Mouse (Mus musculus) liver, adult (tissue): Measurements from ENCODE around the gene Dtl.

Experiments
- GATA4 ChIP-seq: IDR thresholded peaks from 2 replicates; pipeline ENCODE4 v1.6.1; 2014; ENCODE audit warnings: mild to moderate bottlenecking, low read length; ENCODE audit not compliant: insufficient replicate concordance

Dtl gene

DNA sequence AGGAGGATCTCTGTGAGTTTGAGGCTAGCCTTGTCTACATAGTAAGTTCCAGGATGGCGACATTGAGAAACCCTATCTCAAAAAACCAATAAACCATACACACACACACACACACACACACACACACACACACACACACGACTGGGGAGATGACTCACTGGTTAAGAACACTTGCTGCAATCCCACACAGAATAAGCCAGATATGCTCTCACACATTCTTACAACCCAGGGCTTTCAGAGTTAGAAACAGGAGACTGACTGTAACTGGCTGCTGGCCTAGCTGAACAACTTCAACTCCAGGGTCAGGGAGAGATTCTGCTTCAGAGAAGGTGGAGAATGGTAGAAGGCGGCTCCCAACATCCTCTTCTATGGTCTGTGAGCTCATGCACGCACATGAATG lies 62.1 kb downstream of the Dtl start:
- TF ChIP-seq GATA4, result no peak

DNA sequence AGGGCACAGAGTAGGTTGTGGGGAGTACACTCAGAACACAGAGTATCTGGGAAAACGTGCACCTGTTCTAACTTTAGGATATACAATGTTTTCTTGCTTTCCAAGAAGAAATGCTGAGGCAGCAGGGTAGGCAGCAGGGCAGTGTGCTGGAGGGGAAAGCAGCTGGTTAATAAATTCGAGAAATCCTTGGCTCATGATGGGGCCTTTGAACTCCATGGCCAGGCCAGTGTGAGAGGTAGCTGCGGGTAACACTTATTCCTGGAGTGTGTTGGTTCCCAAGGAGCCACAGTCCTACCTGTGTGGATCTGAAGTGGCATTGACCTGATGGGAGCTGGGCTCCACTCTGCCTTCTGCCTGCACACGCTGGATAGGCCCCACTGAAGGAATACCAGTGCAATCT lies 63.0 kb downstream of the Dtl start:
- no peak for TF ChIP-seq GATA4

DNA sequence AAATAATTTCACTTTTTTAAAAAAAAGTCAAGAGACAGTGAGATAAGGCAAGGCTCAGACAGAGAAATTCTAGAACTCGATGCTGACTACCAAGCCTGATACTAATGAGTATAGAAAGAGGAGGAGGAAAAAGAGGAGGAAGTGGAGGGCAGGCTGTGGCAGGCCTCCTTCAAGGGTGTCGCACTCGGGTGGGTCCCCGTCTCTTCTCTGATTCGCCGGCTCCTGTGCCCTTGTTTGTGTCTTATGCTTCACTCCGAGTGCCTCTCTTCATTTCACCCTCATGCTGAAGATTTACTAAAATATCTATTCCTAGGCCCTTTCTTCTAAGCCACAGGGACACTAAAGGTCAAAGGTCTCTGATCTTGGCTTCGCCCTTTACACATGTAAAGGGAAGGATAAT lies 63.8 kb downstream of the Dtl start:
- TF ChIP-seq GATA4, result no peak

DNA sequence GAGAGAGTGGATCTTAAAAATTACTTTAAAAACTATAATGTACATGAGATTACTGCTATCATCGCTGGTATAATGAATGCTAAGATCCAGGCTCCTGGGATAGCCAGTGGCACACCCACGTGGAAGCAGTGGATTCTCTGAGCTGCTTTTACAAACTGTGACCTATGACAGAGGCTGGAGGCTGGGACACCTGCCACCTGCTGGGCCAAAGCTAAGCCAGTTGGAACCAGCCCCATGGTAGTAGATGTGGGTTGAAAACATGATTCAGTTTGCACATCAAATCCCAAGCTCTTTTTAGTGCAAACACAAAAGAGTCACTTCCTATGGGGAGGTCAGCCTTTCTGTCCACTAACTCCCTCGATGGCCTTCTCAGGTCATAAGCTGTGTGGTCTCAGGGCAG lies 65.5 kb downstream of the Dtl start:
- TF ChIP-seq GATA4, result no peak

DNA sequence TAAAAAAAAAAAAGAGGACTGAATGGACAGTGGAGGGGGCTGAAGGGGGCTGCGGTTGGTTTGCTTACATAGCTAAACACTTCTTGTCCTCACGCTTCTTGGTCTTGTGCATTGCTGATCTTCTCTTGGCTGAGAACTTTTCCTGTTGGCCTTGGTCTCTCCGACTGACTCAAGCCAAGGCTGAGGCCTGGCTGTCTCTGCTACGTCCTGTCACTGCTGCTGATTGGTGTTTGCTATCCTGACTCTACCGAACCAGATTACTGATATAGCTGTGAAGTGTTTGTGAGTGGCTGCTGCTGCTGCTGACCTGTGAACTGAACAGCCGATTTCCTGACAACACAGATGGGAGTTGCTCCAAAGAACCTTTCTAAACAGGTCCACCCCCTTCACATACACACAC lies 66.2 kb downstream of the Dtl start:
- TF ChIP-seq GATA4, result no peak

DNA sequence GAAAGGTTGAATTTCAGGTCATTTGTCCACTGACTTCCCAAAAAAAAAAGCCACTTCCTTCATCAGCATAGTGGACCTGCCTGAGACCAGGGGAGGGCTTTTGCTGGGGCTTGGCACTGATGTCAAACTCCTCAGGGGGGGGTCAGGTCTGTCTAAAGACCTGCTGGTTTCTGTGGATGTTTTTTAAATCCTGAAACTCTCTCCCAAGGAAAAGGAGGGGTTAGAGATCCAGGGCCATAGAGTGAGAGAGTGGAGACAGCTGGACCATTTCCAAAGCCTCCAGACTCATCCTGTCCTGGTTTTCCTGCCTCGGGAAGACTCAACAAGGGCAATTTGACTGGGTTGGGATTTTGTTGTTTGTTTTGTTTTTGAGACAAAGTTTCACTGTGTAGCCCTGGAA lies 68.6 kb downstream of the Dtl start:
- TF ChIP-seq GATA4, result no peak

DNA sequence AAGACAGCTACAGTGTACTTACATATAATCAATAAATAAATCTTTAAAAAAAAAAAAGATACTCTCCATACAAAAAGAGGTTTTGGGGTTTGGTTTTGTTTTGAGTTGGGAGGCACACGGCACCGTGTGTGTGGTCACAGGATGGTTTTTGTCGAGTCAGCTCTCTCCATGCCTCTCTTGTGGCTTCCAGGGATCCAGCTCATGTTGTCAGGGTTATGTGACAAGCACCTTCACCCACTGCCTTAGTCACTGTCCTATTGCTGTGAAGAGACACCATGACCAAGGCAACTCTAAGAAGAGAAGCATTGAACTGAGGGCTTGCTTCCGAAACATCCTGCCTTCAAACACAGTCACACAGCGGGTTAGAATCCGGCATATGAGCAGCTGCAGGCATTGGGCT lies 75.7 kb downstream of the Dtl start:
- TF ChIP-seq GATA4, result no peak

DNA sequence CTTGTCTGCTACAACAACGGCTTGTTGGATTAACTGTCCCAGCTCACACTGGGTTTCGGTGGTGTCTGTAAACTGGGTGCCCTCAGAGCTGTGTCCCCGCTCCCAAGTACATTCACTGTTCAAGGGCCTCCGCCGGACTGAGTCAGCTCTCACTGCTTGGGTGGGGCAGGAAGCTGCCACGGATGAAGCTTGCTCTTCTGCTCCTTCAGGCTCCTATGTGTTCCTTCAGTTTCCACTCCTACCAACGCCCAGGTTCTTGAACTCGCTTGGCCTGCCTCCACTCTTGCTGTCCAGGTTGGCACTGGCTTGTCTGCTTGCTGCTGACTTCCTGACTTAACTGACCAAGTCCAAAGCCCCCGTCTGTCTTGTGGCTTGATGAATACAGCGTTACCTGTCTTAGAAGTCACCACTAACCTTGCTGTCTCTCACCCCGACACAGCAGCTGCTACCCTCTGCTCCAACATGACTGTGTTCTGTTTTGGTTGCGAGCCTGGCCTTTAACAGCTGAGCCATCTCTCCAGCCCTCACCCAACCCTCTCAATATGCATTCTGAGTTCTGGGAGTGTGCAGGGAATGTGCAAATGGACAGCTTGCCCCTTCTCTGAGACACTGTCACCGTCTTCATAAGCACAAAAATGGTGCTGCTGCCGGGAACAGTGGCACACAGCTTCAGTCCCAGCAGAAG lies 76.9 kb downstream of the Dtl start:
- TF ChIP-seq GATA4, result no peak

DNA sequence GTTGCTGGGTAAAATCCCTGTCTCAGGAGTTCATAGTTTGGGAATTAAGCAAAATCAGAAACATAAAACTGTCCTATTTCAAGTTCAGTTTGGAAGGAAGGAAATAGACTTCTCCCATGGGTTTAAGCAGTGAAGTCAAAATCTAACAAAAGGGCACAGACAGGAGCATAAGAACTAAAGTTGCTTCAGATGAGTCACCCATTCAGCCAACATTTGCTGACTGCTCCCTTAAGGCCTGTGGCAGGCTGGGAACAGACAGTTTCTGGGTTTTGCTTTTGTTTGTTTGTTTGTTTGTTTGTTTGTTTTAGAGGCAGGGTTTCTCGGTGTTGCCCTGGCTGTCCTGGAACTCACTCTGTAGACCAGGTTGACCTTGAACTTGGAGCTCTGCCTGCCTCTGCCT lies 78.7 kb downstream of the Dtl start:
- no peak for TF ChIP-seq GATA4

DNA sequence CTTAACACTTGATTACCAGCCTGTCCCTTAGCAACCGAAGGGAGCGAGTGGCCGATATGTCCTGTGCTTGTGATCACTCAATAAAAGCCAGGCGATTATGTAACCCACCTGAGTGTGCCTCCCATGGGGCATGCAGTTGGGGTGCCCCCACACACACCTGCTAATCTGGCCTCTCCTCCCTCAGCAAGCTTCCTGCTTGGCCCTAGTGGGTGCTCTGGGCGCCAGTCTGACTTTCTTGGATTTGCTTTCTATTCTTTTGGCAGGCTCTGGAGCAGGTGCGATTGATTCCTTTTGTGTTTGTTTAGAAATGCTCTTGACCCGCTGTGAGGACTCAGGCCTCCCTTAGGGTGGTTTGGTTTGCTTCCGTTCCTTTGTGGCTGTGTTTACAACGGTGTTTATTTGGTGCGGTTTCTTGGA lies 80.3 kb downstream of the Dtl start:
- no peak for TF ChIP-seq GATA4

DNA sequence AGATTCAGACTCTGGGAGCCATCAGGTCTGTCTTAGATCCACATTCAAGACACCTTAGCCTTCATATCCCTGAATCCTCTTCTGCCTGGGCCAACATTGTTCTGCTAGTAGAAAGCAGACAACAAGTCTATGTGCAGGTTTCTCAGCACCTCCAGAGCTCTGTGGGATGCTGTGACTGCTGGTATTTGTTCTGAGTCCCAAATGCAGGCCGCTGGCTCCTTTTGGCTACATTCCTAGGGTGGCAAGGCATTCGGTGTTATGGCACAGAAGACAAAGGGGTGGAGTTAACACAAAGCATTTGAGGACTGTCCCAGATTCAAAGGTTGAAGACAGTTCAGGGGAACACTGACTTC lies 81.1 kb downstream of the Dtl start:
- no peak for TF ChIP-seq GATA4

DNA sequence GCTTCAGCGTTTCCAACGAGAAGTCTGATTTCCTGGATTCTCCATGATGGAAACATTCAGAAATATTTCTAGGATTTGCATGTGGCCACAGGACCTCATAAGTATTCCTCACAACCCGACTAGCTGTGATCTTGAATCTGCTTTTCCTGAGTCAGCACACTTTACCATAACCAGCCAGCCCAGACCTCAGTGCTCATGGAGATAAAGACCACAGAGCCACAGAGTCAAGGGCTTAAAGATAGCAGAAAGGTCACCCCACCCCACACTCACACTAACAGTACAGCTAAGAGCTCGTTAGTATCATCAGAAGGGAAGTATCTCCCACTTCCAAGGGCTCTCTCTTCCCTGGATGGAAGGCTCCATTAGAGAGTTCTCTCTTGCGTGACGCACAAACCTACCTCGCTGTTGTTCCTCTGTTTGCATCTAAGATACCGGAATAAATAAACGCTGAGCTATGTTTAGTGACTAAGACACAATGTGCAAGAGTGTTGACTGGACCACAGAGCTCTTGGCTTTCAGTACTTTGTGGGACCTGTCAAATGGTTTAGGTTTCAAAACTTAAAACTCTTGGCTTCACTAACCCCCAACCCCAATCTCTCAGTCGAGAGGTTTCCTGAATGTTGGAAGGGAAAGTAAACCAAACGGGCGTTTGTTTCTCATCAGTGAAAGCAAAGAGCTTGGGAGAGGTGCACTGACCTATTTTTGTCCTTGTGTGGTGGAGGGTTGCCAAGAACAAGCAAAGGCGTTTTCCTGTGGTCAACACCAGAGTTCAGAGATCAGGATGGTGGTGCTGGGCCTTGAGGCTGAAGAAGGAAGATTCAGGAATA lies 81.7 kb downstream of the Dtl start:
- TF ChIP-seq GATA4, result no peak

DNA sequence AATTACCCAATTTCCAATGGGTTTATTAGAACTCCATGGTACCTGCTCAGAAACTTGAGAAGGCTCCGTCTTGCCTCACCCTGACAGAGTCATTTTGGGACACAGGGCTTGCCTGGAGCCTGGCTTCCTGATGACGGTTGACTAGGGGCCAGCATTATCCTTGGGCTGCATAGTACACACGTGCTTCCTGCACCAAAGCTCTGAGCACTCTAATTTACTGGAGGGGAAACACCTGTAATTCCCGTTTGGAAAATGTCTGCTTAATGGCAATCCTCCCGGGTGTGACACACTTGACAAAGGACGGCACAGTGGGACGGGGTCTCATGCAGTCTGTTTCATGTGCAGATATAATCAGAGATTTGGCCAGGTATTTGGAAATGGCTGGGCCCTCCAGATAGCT lies 84.9 kb downstream of the Dtl start:
- TF ChIP-seq GATA4, result no peak
